Mouse (Mus musculus): ENCODE data around the gene Hdgf.
"Not testable (repeated sequence)": the region's sequence is repeated elsewhere in the genome, so short reads cannot be mapped to it uniquely, and the experiment has no call there.

Hdgf gene

GRCm38 (mm10) chr3:87905880-87906485 is at the start of gene Hdgf:
Hdgf (plus strand) TSS chr3:87906321.
- peak; percentile 96 for DNase-seq

DNA sequence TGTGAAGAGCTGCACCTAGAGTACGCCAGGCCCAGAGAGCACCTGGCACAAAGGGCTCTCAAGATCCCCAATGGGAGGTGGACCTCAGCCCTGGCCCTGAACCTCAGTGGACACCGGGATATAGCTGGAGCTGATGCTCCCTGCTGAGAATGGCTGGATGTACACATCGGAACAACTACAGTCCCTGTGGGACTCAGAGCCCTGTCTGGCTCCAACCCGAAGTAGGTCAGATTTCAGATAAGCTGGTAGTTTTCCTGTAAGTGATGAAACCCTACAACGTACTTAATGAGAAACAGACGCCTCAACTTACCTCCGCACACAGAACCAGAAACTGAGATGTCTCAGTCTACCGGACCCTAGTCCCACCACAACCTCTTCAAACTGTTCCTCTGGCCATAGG is 48.5 kb upstream of the Hdgf start:
- DNase-seq, result no peak

GRCm38 (mm10) chr3:87859813-87860212 is 46.3 kb upstream of the Hdgf start:
- DNase-seq, result peak; percentile 78

GRCm38 (mm10) chr3:87864111-87864510 is 42.0 kb upstream of the Hdgf start:
- DNase-seq, result not testable (repeated sequence)

GRCm38 (mm10) chr3:87877730-87878129 is 28.4 kb upstream of the Hdgf start:
- DNase-seq, result no peak

DNA sequence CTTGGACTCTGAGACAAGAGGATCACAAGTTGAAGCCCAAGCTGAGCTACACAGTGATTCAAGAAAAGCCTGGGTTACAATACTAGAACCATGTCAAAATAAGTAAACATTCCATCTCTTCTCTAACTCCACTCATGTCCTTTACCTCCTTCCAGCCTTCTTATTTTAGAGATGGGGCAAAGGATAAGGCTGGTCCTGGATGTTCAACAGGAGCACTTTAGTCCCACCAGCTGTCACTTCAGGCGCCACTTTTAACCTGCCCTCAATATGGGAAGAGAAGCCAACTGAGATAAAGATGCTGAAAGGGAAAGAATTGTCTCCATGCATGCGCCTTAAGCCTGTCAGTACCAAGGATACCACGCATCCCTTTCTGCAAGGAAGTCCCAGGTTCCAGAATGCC is 21.8 kb upstream of the Hdgf start:
- no peak for DNase-seq

GRCm38 (mm10) chr3:87884708-87885251 is 21.3 kb upstream of the Hdgf start:
- DNase-seq, result peak; percentile 54

- peak; percentile 99 for DNase-seq
Observed at GRCm38 (mm10) chr3:87885281-87886003, 20.7 kb upstream of the Hdgf start, which contains the start of gene Prcc. Prcc (minus strand) TSS chr3:87885608.

DNA sequence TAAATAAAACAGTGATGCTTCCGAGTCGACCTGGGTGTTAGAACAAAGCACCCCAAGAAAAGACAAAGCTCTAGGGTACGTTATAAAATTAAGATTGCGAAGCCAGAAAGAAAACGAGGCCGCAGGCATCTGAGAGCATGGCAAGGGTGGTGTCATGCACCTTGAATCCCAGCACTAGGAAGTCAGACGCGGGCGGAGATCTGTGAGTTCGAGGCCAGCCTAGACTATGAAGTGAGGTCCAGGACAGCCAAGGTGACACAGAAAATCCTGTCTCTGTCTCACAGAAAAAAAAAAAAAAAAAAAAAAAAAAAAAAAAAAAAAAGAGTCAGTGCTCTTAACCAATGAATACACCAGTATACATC is 20.1 kb upstream of the Hdgf start:
- DNase-seq, result no peak

DNA sequence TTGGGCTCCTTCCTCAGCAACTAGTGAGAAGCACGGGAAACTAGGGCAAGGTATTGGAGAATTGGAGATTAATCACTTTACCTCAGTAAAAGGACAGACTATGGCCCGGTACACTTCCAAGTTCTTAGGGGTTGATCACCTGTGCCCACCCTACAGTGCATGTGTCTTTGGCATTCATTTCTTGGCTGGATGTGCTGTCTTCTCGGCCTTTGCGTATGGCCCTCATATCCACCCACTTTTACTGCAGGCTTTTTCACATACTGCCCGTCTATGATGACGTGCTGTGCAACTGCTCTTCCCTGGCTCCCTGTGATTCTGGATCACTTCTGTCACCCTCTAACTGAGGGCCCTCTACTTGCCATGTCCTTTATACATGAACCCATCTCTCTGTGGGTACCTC is 19.7 kb upstream of the Hdgf start:
- DNase-seq, result peak; percentile 47

DNA sequence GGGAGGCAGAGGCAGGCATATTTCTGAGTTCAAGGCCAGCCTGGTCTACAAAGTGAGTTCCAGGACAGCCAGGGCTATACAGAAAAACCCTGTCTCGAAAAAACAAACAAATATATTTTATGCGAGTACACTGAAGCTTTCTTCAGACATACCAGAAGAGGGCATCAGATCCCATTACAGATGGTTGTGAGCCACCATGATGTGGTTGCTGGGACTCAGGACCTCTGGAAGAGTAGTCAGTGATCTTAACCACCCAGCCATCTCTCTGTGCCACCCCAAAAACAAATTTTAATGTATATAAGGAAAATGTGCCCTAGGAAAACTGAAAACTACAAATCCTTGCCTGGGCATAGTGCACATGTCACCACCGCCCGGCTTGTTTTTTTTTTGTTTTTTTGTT is 18.7 kb upstream of the Hdgf start:
- DNase-seq, result not testable (repeated sequence)

GRCm38 (mm10) chr3:87891481-87891880 is 14.6 kb upstream of the Hdgf start:
- no peak for DNase-seq

DNA sequence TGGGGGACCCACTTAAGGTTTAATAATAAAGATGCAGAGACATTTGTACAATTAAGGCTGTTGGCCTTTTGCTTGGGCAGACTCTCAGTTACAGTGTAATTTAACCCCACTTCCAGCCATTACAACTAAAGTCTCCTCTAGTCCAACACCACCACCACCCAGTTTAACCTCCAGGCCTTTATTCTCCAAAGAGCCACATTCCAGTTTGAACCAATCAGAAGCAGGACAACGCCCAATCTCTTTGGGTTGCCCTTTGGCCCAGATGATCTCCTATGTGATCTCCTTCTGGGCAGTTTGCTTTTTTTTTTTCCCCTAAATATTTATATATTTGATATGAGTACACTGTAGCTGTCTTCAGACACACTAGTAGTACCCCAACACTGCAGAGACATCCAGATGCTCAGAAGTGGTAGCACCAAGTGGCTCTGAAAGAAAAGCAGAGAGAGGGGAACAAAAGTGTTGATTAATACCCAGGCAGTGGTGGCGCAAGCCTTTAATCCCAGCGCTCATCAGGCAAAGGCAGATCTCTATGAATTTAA is 12.7 kb upstream of the Hdgf start:
- no peak for DNase-seq

DNA sequence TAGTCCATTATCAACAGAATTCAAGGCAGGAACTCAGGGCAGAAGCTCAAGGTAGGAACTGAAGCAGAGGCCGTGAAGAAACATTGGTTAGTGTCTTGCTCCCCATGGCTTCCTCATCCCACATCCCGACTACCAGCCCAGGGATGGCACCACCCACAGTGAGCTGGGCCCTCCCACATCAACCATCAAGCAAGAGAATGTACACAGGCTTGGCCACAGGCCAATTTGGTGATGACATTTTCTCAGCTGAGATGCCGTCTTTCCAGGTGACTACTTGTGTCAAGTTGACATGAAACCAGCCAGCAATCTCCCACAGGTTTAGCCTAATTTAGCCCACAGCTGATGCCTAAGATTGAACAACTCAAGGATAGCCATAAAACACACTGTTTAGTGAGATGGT is 6.9 kb upstream of the Hdgf start:
- no peak for DNase-seq

DNA sequence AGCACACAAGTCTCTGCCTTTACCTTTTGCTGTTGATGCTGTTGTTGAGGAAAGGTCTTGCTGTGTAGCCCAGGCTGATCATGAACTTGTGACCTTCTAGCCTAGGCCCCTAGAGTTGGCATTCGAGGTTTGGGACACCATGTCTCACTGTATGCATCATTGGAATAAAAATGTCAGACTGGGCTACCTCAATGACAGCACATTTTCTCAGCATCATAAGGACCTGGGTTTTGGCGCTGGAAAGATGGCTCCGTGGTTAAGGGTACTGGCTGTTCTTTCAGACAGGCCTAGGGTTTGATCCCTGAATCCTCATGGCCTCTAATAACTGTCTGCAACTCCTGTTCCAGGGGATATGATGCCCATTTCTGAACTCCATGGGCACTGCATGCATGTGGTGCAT is 6.3 kb upstream of the Hdgf start:
- no peak for DNase-seq

- no peak for DNase-seq
Observed at GRCm38 (mm10) chr3:87901036-87901624, 5.0 kb upstream of the Hdgf start.

DNA sequence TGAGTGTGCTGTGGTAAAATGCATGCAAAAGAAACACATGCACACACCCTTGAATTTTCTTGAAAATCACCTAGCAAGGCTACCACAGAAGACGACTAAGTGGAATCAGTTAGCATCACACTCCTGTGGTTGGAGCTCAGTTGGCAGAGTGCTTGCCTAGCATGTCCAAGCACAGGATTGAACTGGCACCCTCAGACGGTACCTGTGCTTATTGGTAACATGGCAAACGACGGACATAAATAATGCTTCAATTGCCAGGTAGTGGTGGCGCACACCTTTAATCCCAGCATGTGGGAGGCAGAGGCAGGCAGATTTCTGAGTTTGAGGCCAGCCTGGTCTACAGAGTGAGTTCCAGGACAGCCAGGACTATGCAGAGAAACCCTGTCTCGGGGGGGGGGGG is 4.2 kb upstream of the Hdgf start:
- DNase-seq, result not testable (repeated sequence)

- DNase-seq, result no peak
Observed at GRCm38 (mm10) chr3:87903821-87904220, 2.3 kb upstream of the Hdgf start.

GRCm38 (mm10) chr3:87906601-87906980 is 470 bp downstream of the Hdgf start:
- peak; percentile 75 for DNase-seq

DNA sequence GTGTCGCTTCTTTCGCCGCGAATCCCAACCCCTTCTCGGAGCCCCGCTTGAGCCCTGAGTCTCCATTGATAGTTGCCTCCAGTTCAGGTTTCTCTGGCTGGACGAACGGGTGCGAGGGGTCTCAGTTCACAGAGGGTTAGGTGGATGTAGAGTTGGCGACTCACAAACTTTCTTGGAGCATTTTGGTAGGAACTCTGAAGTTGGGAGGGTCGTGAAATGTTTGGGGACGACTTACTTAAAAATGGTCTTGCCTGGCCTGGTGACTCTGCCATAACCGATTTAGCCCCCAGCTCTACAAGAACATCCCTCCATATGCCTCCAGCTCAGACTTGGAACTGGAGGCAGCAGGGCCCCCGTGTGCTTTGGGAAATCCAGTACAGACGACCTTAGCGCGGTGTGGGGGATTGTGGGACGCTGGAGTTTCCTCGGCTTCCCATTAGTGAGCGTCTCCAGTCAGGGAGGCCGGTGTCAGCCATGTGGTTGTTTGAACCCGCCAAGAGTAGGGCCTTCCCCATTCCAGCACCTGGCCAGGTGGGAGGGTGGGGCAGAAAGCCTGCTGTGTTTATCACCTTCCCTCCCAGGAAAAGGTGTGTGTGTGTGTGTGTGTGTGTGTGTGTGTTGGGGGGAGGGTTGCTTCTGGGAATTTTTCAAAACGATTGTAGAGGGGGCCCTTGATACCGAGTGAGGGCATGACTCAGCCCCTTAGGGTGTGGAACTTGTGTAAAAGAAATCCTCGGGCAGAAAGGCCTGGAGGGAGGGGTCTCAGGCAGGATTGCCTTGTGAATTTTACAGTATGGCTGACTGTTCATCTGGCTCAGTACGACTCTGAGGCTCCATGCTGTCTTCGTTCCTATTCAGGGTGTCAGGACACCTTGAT is 1.1 kb downstream of the Hdgf start:
- DNase-seq, result peak; percentile 59

GRCm38 (mm10) chr3:87907906-87908305 is 1.8 kb downstream of the Hdgf start:
- peak; percentile 69 for DNase-seq

DNA sequence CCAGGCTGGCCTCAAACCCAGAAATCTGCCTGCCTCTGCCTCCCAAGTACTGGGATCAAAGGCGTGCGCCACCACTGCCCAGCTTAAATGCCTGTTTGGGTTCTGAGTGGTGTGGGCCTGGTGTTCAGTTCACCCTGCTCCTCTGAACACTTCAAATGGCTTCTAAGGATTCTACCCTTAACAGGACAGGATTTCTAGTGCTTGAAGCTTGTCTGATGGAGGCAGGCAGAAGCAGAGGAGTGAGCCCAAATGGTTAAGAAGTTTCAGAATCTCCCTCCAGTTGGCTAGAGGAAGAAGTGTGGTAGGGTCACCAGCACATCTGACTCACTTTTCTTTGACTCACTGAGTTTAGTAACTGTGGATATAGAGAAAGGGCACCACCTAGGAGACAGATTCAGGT is 3.3 kb downstream of the Hdgf start:
- DNase-seq, result peak; percentile 17

DNA sequence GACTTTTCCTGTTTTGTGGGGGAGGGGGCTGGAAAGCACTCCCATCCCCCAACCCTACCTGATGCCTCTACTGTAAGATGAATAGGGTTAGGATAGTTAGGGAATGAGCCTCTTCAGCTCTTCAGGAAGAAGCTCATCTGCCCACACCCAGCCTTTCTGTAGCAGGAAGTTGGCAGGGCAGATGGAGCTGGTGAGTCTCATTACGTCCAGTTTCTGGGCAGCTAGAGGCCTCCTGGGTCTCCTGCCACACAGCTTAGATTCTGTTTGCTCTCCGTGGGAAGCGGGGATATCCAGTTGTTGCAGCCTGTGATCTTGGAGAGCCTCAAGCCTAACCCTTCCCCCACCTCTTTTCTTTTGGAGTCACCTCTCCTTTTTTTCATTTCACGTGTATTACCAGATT is 3.8 kb downstream of the Hdgf start:
- peak; percentile 26 for DNase-seq
